Mouse (Mus musculus): ENCODE results near the gene Tmc3.

The Tmc3 gene

GRCm38 (mm10) chr7:83635726-83636125, 51.0 kb downstream of the Tmc3 start:
- ATAC-seq (ENCODE audit: insufficient number of reproducible peaks, low FRiP score, low TSS enrichment): no peak

GRCm38 (mm10) chr7:83636425-83636824, 51.7 kb downstream of the Tmc3 start:
- ATAC-seq (ENCODE audit: insufficient number of reproducible peaks, low FRiP score, low TSS enrichment): no peak

- ATAC-seq (ENCODE audit: insufficient number of reproducible peaks, low FRiP score, low TSS enrichment): no peak
Observed at GRCm38 (mm10) chr7:83637781-83638583, 53.3 kb downstream of the Tmc3 start.

GRCm38 (mm10) chr7:83639084-83639483, 54.4 kb downstream of the Tmc3 start:
- no peak for ATAC-seq (ENCODE audit: insufficient number of reproducible peaks, low FRiP score, low TSS enrichment)

- ATAC-seq (ENCODE audit: insufficient number of reproducible peaks, low FRiP score, low TSS enrichment): no peak
Observed at GRCm38 (mm10) chr7:83640581-83640980, 55.9 kb downstream of the Tmc3 start.

- no peak for ATAC-seq (ENCODE audit: insufficient number of reproducible peaks, low FRiP score, low TSS enrichment)
Observed at GRCm38 (mm10) chr7:83641163-83641562, 56.4 kb downstream of the Tmc3 start.

- ATAC-seq (ENCODE audit: insufficient number of reproducible peaks, low FRiP score, low TSS enrichment): no peak
Observed at GRCm38 (mm10) chr7:83643581-83643980, 58.9 kb downstream of the Tmc3 start.

- no peak for ATAC-seq (ENCODE audit: insufficient number of reproducible peaks, low FRiP score, low TSS enrichment)
Observed at GRCm38 (mm10) chr7:83644761-83645160, 60.0 kb downstream of the Tmc3 start.

- no peak for ATAC-seq (ENCODE audit: insufficient number of reproducible peaks, low FRiP score, low TSS enrichment)
Observed at GRCm38 (mm10) chr7:83645476-83645875, 60.7 kb downstream of the Tmc3 start.

GRCm38 (mm10) chr7:83648807-83649206, 64.1 kb downstream of the Tmc3 start:
- no peak for ATAC-seq (ENCODE audit: insufficient number of reproducible peaks, low FRiP score, low TSS enrichment)

- ATAC-seq (ENCODE audit: insufficient number of reproducible peaks, low FRiP score, low TSS enrichment): no peak
Observed at GRCm38 (mm10) chr7:83650638-83651037, 65.9 kb downstream of the Tmc3 start.

- no peak for ATAC-seq (ENCODE audit: insufficient number of reproducible peaks, low FRiP score, low TSS enrichment)
Observed at GRCm38 (mm10) chr7:83652498-83652897, 67.8 kb downstream of the Tmc3 start.

GRCm38 (mm10) chr7:83653605-83654051, 68.9 kb downstream of the Tmc3 start:
- no peak for ATAC-seq (ENCODE audit: insufficient number of reproducible peaks, low FRiP score, low TSS enrichment)

- no peak for ATAC-seq (ENCODE audit: insufficient number of reproducible peaks, low FRiP score, low TSS enrichment)
Observed at GRCm38 (mm10) chr7:83654196-83654595, 69.5 kb downstream of the Tmc3 start.

GRCm38 (mm10) chr7:83654938-83655630, 70.4 kb downstream of the Tmc3 start:
- ATAC-seq (ENCODE audit: insufficient number of reproducible peaks, low FRiP score, low TSS enrichment): no peak

- no peak for ATAC-seq (ENCODE audit: insufficient number of reproducible peaks, low FRiP score, low TSS enrichment)
Observed at GRCm38 (mm10) chr7:83658716-83659115, 74.0 kb downstream of the Tmc3 start.

- ATAC-seq (ENCODE audit: insufficient number of reproducible peaks, low FRiP score, low TSS enrichment): peak; percentile 54; the same call in 1 of the 2 replicates
Observed at GRCm38 (mm10) chr7:83659159-83660065, 74.7 kb downstream of the Tmc3 start.

GRCm38 (mm10) chr7:83660273-83660691, 75.6 kb downstream of the Tmc3 start:
- ATAC-seq (ENCODE audit: insufficient number of reproducible peaks, low FRiP score, low TSS enrichment): no peak

- no peak for ATAC-seq (ENCODE audit: insufficient number of reproducible peaks, low FRiP score, low TSS enrichment)
Observed at GRCm38 (mm10) chr7:83661031-83661430, 76.3 kb downstream of the Tmc3 start.

GRCm38 (mm10) chr7:83661763-83662162, 77.0 kb downstream of the Tmc3 start:
- ATAC-seq (ENCODE audit: insufficient number of reproducible peaks, low FRiP score, low TSS enrichment): no peak
